Mouse (Mus musculus) kidney, adult 10 weeks (tissue): ENCODE measurements around the gene Tmem108. TPM values are rescaled to one million over a fixed set of nuclear protein-coding genes. Genes with fewer than 3 reads are reported as not detected.

Source experiments
- polyA plus RNA-seq: library from polyadenylated mRNA; stranded (reverse); fragments of 350-450 nt; fragmentation: Illumina TruSeq; extraction: RNeasy Lipid Tissue Mini Kit (QIAGEN cat#74804); gene quantifications from one replicate; pipeline ENCODE4 v1.2.3, GENCODE M21; 2014; ENCODE audit warnings: low read depth, low replicate concordance

Gene Tmem108
- 0.49 TPM for polyA plus RNA-seq

GRCm38 (mm10) chr9:103761647-103762084 is at the start of gene Tmem108:
Gene Tmem108 (minus strand): TSS chr9:103761837.

GRCm38 (mm10) chr9:103480044-103480576 is 281.5 kb downstream of the Tmem108 start, which contains the start of gene Bfsp2:
Gene Bfsp2 (minus strand): TSS chr9:103480420.

Other genes starting within 250 kb of the Tmem108 start
- gene Nphp3, start 240.7 kb upstream of the Tmem108 start, polyA plus RNA-seq = 5.4 TPM